Mouse (Mus musculus) midbrain, embryonic 13.5 days (tissue): ENCODE measurements at regions not wholly inside any gene's neighbourhood (a gene's known extent, or its start where the extent isn't known, plus 50 kb on each side); places are given as distances from the start of the nearest gene placed in this dataset.

ENCODE experiments used
- ATAC-seq: fragments of 200-750 bp; cut with Nextera tagmentation; 2 replicates; pipeline ENCODE4 v1.8.0; 2017; ENCODE audit warnings: mild to moderate bottlenecking, moderate TSS enrichment, moderate library complexity
- H3K27ac ChIP-seq: fragments of 300-500 bp; sonication (generic); 2 replicates; pipeline ENCODE4 v1.5.1; 2015; ENCODE audit warnings: inconsistent platforms, mild to moderate bottlenecking, moderate library complexity
- H3K27me3 ChIP-seq: fragments of 300-500 bp; sonication (generic); 2 replicates; pipeline ENCODE4 v1.6.1; 2015; ENCODE audit warnings: mild to moderate bottlenecking, inconsistent platforms
- H3K36me3 ChIP-seq: fragments of 300-500 bp; sonication (generic); 2 replicates; pipeline ENCODE4 v1.6.1; 2015; ENCODE audit warnings: mild to moderate bottlenecking, inconsistent platforms
- H3K4me1 ChIP-seq: fragments of 300-500 bp; sonication (generic); replicated peaks from 2 replicates; pipeline ENCODE4 v1.6.1; 2015; ENCODE audit warnings: inconsistent platforms
- H3K4me2 ChIP-seq: fragments of 300-500 bp; sonication (generic); replicated peaks from 2 replicates; pipeline ENCODE4 v1.6.1; 2015; ENCODE audit warnings: moderate library complexity, mild to moderate bottlenecking, inconsistent platforms
- H3K4me3 ChIP-seq: fragments of 300-500 bp; sonication (generic); replicated peaks from 2 replicates; pipeline ENCODE4 v1.5.1; 2015; ENCODE audit warnings: mild to moderate bottlenecking, inconsistent platforms
- H3K9ac ChIP-seq: fragments of 300-500 bp; sonication (generic); replicated peaks from 2 replicates; pipeline ENCODE4 v1.6.1; 2015; ENCODE audit warnings: mild to moderate bottlenecking, inconsistent platforms
- H3K9me3 ChIP-seq: fragments of 300-500 bp; sonication (generic); 2 replicates; pipeline ENCODE4 v1.6.1; 2016; ENCODE audit warnings: mild to moderate bottlenecking, inconsistent platforms
- WGBS: fragments of 180-500 bp; shearing (Covaris S2); methylation state at CpG from one replicate; pipeline ENCODE4 v1.1.7; 2015; 5-methylcytosine and 5-hydroxymethylcytosine counted together

DNA sequence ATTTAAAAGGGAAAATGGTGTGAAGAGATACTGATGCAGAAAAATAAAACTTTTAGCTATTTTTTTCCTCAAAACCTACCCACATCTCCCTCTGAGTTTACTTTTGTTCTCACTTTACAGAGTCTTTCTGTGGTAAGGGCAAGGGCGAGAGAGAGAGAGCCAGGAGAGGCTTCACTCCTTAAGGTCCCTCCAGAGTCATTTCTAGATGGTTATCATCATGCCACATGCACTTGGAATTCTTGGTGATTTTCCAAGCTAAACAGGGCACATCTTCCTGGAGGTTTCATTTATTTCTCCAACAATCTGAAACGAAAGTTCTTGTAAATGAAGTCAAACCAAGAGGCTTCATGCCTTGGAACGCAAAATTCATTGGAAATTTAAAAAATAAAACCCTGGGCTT lies 130.0 kb upstream of the Cdkn2b start:
- H3K27me3 ChIP-seq = no peaks in the 10 kb centered on the region
- H3K4me2 ChIP-seq = no peak overlapping the region
- no peaks in the 10 kb centered on the region for H3K4me1 ChIP-seq
- no peak overlapping the region for H3K9ac ChIP-seq
- ATAC-seq = no peak
- H3K4me3 ChIP-seq = no peak overlapping the region
- no peaks in the 10 kb centered on the region for H3K9me3 ChIP-seq
- no peaks in the 10 kb centered on the region for H3K36me3 ChIP-seq
- H3K27ac ChIP-seq = no peak overlapping the region
- 79% methylated on average over 3 of the region's 3 CpGs for WGBS

DNA sequence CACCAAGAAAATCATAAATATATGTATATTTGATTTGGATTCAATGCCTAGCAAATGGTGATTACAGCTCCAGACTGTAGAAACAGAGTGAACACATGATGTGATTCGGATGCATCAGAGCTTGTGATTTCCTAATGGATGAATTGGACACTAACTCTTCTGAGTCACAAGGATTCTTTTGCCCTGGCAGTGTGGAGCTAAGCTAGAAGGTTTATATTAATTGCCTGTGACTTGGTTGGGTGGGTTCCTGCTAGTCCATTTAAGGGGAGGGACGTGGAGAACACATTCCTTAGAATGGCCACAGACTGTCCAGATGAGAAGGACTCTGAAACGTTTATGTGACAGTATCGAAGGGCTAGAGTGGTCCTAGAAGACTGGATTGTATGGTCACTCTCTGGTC lies 129.5 kb upstream of the Cdkn2b start:
- ATAC-seq = no peak
- no peaks in the 10 kb centered on the region for H3K9me3 ChIP-seq
- no peaks in the 10 kb centered on the region for H3K36me3 ChIP-seq
- no peak overlapping the region for H3K4me3 ChIP-seq
- no peaks in the 10 kb centered on the region for H3K27me3 ChIP-seq
- no peak overlapping the region for H3K4me2 ChIP-seq
- no peak overlapping the region for H3K9ac ChIP-seq
- H3K27ac ChIP-seq = no peak overlapping the region
- WGBS = 83% methylated on average over 4 of the region's 4 CpGs
- no peaks in the 10 kb centered on the region for H3K4me1 ChIP-seq

DNA sequence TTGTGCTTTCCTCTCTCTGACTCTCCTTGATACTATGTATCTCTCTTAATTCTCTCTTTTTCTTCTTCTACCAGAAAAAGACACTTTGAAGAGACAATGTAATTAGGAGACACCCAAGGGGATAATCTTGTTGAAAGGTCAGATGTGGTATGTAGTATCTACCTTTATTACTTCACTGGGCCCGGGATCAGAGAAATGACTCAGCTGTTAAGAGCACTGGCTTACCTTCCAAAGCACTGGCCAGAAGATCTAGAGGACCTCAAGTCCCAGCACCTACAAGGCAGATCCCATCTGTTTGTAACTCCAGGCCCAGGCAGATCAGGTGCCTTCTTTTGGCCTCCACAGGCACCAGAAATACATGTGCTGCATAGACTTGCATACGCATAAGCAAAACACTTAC lies 127.8 kb upstream of the Cdkn2b start:
- H3K4me3 ChIP-seq = no peak overlapping the region
- H3K4me2 ChIP-seq = no peak overlapping the region
- no peak for ATAC-seq
- 93% methylated on average over 2 of the region's 2 CpGs for WGBS
- H3K9ac ChIP-seq = no peak overlapping the region
- H3K27ac ChIP-seq = no peak overlapping the region
- H3K9me3 ChIP-seq = no peaks in the 10 kb centered on the region
- no peaks in the 10 kb centered on the region for H3K36me3 ChIP-seq
- H3K4me1 ChIP-seq = no peaks in the 10 kb centered on the region
- no peaks in the 10 kb centered on the region for H3K27me3 ChIP-seq

DNA sequence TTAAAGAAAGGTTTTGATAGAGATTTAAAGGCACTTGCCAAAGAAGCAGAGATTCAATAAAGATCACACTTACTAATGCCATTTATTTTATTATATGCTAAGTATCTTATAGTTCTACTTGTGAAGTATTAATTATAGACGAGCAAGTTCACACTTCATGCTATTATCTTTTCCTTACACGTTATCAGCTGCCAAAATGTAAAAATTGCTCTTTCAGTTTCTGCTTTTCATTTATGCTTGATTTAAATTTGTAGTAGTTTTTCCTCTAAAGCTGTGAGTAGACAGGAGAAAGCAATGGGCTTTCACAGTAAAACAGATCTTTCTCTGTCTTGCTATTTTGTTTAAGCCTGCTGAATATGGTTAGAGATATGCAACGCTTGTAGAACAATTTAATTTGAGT lies 125.9 kb upstream of the Cdkn2b start:
- ATAC-seq = no peak
- Histone ChIP-seq H3K27ac (no peak overlapping the region), H3K4me2 (no peak overlapping the region)

DNA sequence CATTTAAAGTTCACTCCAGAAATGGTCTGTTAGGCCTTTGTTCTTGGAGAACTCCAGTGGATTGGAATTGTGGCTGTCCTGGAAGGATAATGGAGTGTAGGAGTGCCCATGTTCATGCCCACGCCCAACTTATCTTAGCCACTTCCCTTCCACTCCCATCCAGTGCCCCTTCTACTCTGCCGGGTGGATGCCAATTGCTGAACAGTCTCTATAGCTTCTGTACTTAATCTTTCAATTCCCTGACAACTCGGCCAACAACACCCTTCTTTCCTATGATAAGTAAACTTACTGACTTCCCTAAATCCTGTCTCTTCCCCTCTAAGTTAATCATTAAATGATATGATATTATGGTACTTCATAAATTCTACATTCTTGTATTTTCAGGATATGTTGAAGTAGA lies 123.3 kb upstream of the Cdkn2b start:
- no peaks in the 10 kb centered on the region for H3K9me3 ChIP-seq
- WGBS = 89% methylated on average over 3 of the region's 3 CpGs
- no peaks in the 10 kb centered on the region for H3K4me1 ChIP-seq
- no peaks in the 10 kb centered on the region for H3K36me3 ChIP-seq
- no peak overlapping the region for H3K9ac ChIP-seq
- no peak overlapping the region for H3K4me3 ChIP-seq
- H3K27ac ChIP-seq = no peak overlapping the region
- H3K27me3 ChIP-seq = no peaks in the 10 kb centered on the region
- ATAC-seq = no peak
- H3K4me2 ChIP-seq = no peak overlapping the region

More for the DNA sequence above, 125.9 kb upstream of the Cdkn2b start:
- Histone ChIP-seq H3K9ac (no peak overlapping the region), H3K4me3 (no peak overlapping the region), H3K27me3 (no peaks in the 10 kb centered on the region), H3K4me1 (no peaks in the 10 kb centered on the region), H3K36me3 (no peaks in the 10 kb centered on the region), H3K9me3 (no peaks in the 10 kb centered on the region)
- 90% methylated on average over 3 of the region's 3 CpGs for WGBS

DNA sequence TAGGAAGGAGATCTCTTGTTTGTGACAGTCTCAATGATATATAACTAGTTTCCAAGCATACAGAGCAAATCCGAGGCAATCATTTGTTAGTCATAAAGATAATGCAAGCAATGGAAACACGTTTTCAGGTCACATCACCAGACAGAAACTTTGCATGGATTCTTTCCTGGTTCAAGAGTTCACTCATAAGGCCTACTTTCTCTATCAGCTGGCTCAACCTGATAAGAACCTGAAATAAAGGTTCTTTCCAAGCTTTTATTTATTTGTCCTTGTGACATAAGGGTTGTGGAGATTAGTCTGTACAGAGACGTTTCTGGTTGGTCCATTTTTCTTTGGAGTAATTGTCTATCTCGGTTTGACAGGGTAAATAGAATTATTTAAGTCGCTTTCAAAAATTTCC lies 122.7 kb upstream of the Cdkn2b start:
- no peak overlapping the region for H3K4me2 ChIP-seq
- no peaks in the 10 kb centered on the region for H3K9me3 ChIP-seq
- H3K27me3 ChIP-seq = no peaks in the 10 kb centered on the region
- H3K36me3 ChIP-seq = no peaks in the 10 kb centered on the region
- H3K9ac ChIP-seq = no peak overlapping the region
- H3K27ac ChIP-seq = no peak overlapping the region
- H3K4me3 ChIP-seq = no peak overlapping the region
- no peak for ATAC-seq
- no peaks in the 10 kb centered on the region for H3K4me1 ChIP-seq
- WGBS = 80% methylated on average over 5 of the region's 5 CpGs

DNA sequence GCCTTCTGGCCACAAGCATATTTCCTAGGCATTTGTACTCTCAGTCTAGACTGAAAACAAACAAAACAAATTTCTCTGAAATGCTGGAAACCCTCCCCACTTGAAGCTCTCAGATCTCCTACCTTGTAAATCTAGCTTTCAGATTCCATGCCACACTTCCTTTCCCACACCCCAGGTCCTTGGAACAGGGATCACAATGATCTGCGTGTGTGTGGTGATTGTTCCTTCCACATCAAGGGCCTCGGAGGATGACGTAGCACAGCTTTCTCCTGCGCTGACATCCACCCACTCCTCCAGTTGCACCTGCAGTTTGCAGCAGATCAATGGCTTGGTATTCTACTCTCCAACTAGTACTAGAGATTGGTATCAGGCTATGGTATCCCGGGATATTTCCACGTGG lies 120.7 kb upstream of the Cdkn2b start:
- H3K4me3 ChIP-seq = no peak overlapping the region
- H3K27me3 ChIP-seq = no peaks in the 10 kb centered on the region
- H3K9me3 ChIP-seq = no peaks in the 10 kb centered on the region
- no peak overlapping the region for H3K27ac ChIP-seq
- H3K36me3 ChIP-seq = no peaks in the 10 kb centered on the region
- ATAC-seq = no peak
- 82% methylated on average over 6 of the region's 6 CpGs for WGBS
- H3K4me1 ChIP-seq = no peaks in the 10 kb centered on the region
- no peak overlapping the region for H3K4me2 ChIP-seq
- H3K9ac ChIP-seq = no peak overlapping the region

DNA sequence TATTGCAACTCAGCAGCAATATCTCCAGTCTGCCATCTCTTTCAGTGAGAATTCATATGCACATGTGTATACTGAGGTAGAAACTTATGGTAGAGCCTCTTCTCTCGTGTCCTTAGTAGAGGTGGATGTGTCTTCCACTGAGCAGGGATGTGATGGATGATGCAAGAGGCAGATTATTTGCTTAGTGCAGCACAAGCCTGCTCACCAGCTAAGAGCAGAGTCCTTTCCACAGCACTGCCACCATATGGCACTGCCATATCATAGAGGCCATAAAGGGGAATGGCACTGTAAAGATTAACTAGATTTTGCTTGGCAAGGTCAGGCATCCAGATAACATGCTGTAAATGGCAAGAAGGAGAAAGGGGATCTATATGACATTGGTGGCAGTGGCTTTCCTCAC lies 117.6 kb upstream of the Cdkn2b start:
- Histone ChIP-seq H3K4me3 (no peak overlapping the region), H3K36me3 (no peaks in the 10 kb centered on the region), H3K9me3 (no peaks in the 10 kb centered on the region), H3K27me3 (no peaks in the 10 kb centered on the region), H3K9ac (no peak overlapping the region), H3K27ac (no peak overlapping the region), H3K4me2 (no peak overlapping the region), H3K4me1 (no peaks in the 10 kb centered on the region)
- 91% methylated on average over 1 of the region's 1 CpGs for WGBS
- no peak for ATAC-seq

DNA sequence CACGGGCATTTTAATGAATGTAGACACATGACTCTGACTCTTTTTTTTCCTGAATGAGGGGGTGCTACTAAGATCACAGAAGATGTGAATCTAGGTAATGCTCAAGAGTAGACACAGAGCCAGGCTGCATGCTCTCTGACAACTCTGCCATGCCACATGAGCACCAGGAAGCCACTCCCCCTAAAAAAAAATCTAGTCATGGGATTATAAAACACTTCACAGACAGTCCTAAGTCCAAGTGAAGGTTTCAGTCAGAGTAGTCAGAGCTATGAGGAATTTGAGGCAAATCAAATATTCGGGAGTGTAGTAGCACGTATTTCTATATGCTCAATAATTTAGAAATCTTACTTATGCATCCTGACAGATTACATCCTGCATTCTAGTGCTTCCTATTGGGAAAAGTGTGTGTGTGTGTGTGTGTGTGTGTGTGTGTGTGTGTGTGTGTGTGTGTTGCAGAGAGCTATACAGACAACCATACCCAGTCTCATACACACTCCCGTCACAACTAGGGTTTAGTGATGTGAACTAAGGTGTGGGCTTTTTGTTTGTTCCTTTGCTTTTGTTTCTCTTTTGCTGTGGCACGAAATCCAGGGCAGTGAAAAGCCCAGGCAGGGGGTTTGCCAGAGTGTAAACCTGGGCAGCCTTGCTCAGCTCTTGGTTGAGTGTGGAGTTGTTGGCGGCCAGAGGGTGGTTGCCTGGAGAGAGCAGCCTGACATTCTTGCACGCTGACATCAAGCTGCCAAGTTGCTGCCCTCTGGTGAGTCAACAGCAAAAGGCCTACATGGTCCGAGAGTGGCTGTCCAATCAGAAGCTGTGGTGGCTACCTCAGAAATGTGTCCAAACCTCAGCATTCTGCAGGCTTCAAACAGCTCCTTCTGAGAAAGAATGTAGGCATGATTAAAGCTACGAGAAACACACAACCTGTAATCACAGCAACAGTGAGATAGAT lies 116.8 kb upstream of the Cdkn2b start:
- no peak overlapping the region for H3K27ac ChIP-seq
- H3K4me3 ChIP-seq = no peak overlapping the region
- no peaks in the 10 kb centered on the region for H3K4me1 ChIP-seq
- no peaks in the 10 kb centered on the region for H3K27me3 ChIP-seq
- ATAC-seq = peak; percentile 72; the same call in 1 of the 2 replicates
- 56% methylated on average over 9 of the region's 9 CpGs for WGBS
- H3K9me3 ChIP-seq = no peaks in the 10 kb centered on the region
- H3K36me3 ChIP-seq = no peaks in the 10 kb centered on the region
- no peak overlapping the region for H3K4me2 ChIP-seq
- H3K9ac ChIP-seq = no peak overlapping the region

DNA sequence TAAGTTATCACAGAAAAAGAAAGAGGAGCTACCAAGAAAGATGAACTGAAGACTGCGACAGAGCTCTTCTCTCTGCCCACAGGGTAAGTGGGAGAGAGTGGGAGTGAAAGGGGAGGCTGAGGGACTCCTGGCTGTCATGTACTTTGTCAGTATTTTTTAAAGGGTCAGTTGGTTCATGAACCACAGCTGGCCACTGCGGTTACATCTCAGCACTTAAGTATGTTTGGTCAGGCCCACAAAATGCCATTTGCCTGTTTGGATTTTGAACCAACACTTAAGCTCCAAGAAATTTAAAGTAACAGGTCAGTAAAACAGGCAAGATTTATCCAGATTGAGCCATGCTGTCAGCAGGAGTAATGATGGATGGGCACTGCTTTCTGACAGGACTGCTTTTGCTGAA lies 115.1 kb upstream of the Cdkn2b start:
- Histone ChIP-seq H3K4me3 (no peak overlapping the region), H3K9ac (no peak overlapping the region), H3K4me1 (no peaks in the 10 kb centered on the region), H3K27me3 (no peaks in the 10 kb centered on the region), H3K27ac (no peak overlapping the region), H3K9me3 (no peaks in the 10 kb centered on the region), H3K4me2 (no peak overlapping the region), H3K36me3 (no peaks in the 10 kb centered on the region)
- 76% methylated on average over 2 of the region's 2 CpGs for WGBS
- no peak for ATAC-seq

DNA sequence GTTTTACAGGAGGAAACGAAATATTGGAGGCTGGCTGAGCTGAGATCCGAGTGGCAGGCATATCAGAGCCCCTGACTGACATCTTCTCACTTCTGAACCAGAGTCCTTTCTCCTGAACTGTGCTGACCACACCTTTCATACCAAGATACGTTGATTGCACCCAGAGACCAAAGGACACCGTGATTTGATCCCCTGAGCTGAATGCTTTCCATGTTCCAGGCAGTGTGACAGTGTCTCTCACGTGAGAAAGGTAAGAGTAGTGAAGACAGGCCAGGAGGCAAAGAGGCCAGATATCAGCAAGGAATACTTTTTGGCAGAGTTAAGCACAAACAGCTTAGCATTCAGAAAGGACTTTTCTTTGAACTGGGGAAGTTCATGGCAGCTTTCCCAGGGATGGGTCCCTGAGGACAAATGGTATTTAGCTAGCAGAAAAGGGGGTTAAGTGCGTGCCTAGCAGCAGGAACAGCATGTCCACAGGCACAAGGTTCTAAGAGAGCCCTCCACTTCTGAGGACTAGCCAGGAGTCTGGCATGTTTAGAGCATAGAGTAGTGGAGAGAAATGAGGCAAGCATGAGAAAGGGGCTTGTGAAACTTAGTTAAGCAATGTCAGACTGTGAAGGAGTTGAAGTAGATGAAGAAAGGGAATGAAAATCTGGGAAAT lies 111.0 kb upstream of the Cdkn2b start:
- Histone ChIP-seq H3K36me3 (no peaks in the 10 kb centered on the region), H3K27ac (no peak overlapping the region), H3K9me3 (no peaks in the 10 kb centered on the region), H3K4me2 (no peak overlapping the region), H3K4me3 (no peak overlapping the region), H3K9ac (no peak overlapping the region), H3K4me1 (no peaks in the 10 kb centered on the region), H3K27me3 (no peaks in the 10 kb centered on the region)
- 77% methylated on average over 6 of the region's 6 CpGs for WGBS
- ATAC-seq = no peak

DNA sequence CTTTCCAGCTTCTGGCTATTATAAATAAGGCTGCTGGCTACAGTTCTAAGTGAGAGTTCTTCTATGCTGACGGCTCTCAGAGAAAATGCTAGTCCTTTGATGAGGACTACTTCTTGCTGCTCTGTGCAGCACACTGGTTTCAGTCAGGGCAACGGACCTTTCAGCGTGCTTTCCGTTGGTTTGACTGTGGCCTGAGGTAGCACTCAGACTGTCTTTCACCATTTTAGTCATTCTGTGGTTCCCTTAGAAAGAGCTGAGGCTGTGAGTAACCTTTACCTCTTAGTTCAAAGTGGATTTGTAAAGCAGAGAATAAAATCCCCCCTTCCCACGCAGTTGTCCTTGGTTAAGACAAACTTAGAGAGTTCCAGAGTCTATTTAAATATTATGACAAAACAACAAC lies 110.0 kb upstream of the Cdkn2b start:
- no peaks in the 10 kb centered on the region for H3K36me3 ChIP-seq
- H3K27ac ChIP-seq = no peak overlapping the region
- 86% methylated on average over 5 of the region's 5 CpGs for WGBS
- no peaks in the 10 kb centered on the region for H3K27me3 ChIP-seq
- no peak overlapping the region for H3K9ac ChIP-seq
- H3K9me3 ChIP-seq = no peaks in the 10 kb centered on the region
- H3K4me3 ChIP-seq = no peak overlapping the region
- no peak overlapping the region for H3K4me2 ChIP-seq
- no peaks in the 10 kb centered on the region for H3K4me1 ChIP-seq
- ATAC-seq = no peak
